Mouse (Mus musculus) urinary bladder, postnatal 4 days (tissue): ENCODE data around the gene Ctnnbl1.

ENCODE experiments used
- DNase-seq, 2 experiments: peaks; one replicate each; pipeline ENCODE4 v3.0.0; 2021 to 2022; ENCODE audit warnings: low spot score in 2 of 2

Ctnnbl1 gene

GRCm38 (mm10) chr2:157750481-157750880, 13.3 kb downstream of the Ctnnbl1 start:
- DNase-seq, result no peak

- DNase-seq, result no peak
Observed at GRCm38 (mm10) chr2:157750926-157751588, 13.9 kb downstream of the Ctnnbl1 start.

- no peak for DNase-seq
Observed at GRCm38 (mm10) chr2:157751589-157752373, 14.6 kb downstream of the Ctnnbl1 start.

DNA sequence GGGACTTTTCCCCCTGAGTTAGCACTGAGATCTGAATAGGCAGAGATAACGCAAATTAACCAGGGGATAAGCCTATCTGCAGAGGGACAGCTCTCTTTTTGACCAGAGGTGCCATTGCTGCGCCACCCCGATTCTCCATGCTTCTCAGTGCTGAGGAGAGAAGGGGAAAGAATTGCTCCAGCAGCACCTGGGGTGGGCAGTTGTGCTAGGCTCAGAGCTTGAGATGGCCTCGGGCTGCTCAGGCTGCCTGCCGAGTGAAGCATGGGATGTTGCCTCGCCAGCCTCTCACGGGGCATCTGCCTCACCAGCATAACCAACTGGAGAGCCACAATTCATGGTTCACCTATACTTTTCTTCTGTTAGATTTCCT, 15.2 kb downstream of the Ctnnbl1 start:
- no peak for DNase-seq

DNA sequence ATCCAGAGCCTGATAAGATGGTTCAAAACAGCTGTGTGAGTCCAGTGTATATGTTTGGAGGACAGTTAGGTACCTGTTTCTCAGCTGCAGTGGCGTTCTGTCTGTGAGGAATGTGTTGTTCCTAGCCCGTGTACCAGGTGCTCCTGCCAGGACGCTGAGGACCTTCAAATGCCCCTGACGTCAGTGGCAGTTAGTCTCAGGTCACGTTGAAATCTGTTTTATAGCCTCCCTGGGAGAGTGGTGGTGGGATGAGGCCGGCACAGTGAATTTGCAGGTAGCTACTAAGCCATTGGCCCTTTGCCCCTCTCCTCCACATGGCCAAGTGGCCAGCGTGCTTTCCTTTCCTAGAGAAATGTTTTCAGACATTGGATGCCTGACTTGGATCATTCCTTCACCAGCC, 18.6 kb downstream of the Ctnnbl1 start:
- DNase-seq, result no peak

DNA sequence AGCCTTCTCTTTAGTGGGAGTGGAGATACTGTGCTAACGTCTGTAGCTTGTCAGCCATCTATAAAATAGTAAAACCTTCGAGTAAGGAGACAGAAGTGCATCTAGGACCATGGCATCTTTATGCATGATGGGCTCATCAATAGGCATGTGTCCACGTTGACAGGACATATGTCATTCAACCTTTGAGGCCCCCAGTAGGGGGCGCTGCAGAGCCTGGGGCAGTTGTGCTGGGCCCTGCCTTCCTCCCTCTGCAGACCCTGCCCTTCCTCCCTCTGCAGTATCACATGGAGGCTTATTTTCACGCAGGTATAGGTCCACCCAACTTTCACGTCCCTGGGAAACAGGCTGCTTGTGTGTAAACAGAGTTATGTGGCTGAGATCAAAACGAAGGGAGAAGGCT, 19.0 kb downstream of the Ctnnbl1 start:
- no peak for DNase-seq

GRCm38 (mm10) chr2:157758395-157758794, 21.2 kb downstream of the Ctnnbl1 start:
- no peak for DNase-seq

- DNase-seq, result no peak
Observed at GRCm38 (mm10) chr2:157759717-157760116, 22.5 kb downstream of the Ctnnbl1 start.

- DNase-seq, result no peak
Observed at GRCm38 (mm10) chr2:157762903-157763302, 25.7 kb downstream of the Ctnnbl1 start.

- DNase-seq, result no peak
Observed at GRCm38 (mm10) chr2:157766591-157766990, 29.4 kb downstream of the Ctnnbl1 start.

DNA sequence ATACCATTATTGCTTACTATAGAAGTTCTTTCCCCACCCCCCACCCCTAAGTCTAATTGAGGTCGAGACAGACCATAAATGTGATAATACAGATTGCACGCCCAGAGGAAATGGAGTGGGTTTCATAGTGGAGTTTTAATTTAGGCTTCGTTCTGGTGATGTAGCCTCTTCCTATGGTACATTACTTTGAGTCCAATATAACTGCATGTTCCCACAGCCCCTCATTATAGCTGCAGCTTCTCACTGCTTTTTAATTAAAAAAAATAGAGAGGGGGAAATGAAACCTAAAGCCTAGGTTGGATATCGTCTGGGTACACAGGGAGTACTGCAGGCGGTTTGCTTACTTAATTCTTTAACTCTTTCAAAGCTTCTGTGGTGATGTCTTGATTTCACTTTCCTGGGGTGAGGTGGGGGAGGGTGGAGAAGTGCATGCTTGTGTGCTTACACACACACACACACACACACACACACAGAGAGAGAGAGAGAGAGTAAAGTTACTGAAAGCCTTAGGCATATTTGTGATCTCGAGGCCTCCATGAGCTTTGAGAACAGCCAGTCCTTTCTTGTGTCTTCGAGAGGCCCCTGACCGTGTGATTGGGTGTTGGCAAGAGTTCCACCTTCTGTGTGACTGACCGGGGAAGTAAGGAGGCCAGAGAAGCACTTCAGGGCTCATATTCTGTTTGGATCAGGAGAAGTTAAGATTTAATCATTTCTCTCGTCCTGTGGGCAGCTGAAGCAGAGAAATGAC, 31.7 kb downstream of the Ctnnbl1 start:
- DNase-seq, result no peak

GRCm38 (mm10) chr2:157770761-157771160, 33.6 kb downstream of the Ctnnbl1 start:
- DNase-seq, result no peak

DNA sequence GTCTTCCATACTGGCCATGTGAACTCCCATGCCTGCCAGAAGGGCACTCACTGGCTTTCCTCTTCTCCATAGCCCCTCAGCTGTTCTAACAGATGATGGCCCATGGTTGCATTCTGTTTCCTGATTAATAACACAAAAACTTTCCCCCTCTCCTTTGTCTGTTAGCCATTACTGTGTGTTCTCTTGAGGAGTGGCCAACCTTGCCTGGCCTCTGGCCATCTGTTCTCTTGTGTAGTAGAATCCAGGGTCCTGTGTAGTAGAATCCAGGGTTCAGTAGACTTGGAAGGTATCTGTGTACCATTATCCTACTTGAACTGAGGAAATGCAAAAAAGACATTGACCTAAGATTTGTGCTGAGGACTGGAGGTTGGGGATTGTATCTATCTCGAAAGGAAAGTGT, 36.5 kb downstream of the Ctnnbl1 start:
- no peak for DNase-seq

- no peak for DNase-seq
Observed at GRCm38 (mm10) chr2:157775957-157776356, 38.8 kb downstream of the Ctnnbl1 start.

DNA sequence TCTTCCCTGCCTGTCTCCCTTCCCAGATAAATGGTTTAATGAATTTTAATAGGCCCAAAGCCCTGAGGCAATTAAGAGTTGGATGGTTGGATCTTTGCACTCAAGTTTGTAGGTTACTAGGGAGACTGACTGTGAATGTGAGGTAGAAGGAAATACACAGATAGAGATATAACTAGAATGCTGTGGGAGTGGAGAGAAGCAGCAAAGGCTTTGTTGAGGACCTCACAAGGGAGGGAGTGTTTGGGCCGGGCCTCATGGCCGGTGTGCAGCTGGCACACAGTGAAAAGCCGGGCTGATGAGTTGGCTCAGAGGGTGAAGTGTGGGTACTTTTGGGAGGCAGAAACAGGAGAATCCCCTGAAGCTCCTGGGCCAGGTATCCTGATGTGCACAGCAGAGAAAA, 43.8 kb downstream of the Ctnnbl1 start:
- no peak for DNase-seq

DNA sequence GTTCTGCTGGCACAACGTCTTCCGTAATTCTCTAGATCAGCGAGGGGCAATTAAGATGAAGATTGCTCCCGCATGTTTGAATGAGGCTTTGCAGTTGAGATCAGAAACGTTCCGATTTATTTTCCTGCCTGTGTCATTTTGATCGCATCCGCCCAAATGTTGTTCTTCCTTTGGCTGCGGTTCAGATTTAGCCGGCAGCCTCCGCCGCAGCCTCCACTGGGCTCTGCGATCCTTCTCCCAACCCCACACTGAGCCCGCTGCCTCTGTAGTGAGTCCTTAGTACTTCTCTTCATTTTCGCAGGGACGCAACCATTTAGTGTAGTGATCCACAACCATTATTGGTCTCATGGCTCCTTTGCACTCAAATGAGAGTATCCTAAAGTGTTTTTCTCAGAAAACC, 46.0 kb downstream of the Ctnnbl1 start:
- DNase-seq, result no peak

- DNase-seq, result no peak
Observed at GRCm38 (mm10) chr2:157784238-157784637, 47.0 kb downstream of the Ctnnbl1 start.

DNA sequence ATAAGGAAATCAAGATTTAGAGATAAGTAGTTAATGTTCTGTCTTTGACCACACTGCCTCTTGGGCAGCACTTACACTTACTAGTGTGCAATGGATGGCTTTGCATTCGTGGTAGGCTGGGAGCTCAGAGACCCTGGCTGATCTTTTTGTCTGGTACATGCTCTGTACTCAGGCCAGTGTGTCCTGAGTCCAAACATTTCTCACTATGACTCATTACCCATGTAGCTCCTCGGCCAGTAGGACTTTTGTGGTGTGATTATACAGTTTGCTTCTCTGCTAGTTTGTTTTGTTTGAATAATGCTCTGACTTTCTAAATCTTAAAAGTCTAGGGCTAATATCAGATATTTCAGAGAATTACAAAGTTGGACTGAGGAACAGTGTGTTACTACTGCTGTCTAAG, 47.4 kb downstream of the Ctnnbl1 start:
- no peak for DNase-seq

- DNase-seq, result no peak
Observed at GRCm38 (mm10) chr2:157789226-157789625, 52.0 kb downstream of the Ctnnbl1 start.

DNA sequence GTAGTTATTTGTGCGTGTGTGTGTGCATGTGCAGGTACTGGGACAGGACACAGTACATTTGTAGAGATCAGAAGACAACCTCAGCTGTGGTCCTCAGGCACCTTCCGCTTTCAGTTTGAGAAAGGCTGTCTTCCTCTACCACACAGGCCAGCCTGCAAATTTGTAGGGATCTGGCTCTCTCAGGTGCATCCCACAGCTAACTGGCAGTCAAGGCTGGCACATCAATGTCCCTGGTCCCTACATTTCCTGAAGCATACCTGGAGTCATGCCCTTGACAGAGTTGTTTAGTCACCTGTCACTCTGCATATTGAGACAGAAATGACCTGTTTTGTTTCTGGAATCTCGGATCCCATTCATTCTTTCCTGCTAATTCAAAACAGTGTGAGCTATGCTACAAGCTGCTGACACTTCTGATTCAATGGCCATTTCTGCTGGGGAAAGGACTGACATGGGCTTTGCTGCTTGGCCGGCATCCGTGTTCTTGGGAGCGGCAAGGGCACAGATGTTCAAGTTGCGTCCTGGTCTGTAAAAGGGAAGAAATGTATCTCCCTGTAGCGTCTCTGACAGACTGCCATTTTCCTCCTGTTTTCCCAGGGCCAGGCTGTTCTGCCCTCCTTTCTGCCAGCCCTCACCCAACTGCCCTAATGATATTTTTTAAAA, 53.8 kb downstream of the Ctnnbl1 start:
- no peak for DNase-seq

- no peak for DNase-seq
Observed at GRCm38 (mm10) chr2:157791528-157792162, 54.4 kb downstream of the Ctnnbl1 start.
